Mouse (Mus musculus): Measurements from ENCODE around the gene Net1. TPM values are rescaled to one million over a fixed set of nuclear protein-coding genes. Genes with fewer than 3 reads are reported as not detected.

Gene Net1
- polyA plus RNA-seq, 1 experiment from 2014 or later, result 46.5 TPM

DNA sequence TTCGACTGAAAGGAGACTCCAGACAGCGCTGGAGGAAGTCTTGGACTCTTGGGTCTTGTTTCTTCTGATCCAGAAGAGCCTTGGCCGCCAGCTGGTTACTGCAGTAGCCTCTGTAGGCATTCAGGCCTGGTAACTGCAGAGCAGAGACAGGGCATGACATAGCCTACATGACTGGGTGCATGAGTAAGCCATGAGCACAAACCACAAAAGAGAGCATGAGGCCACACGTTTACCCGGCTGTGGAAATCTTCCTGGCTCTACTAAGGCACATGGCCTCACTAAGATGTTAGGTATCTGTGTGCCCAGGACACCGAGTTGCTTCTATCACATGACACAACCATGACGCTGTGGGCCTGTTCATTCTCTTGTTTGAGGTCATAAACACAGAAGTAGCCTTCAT lies 31.4 kb downstream of the Net1 start:
- Histone ChIP-seq H3K4me2 (ENCODE audit: low read depth, low read length) (no peak overlapping the region), H3K36me3 (replicated peaks; ENCODE audit: insufficient read depth, low read length) (peaks cover 53% of the 10 kb centered on the region), H3K27me3 (ENCODE audit: insufficient read depth, low read length) (no peaks in the 10 kb centered on the region), H3K4me1 (ENCODE audit: insufficient read depth) (peaks cover 5% of the 10 kb centered on the region), H3K9ac (replicated peaks) (no peak overlapping the region), H3K9me3 (ENCODE audit: low read length) (no peaks in the 10 kb centered on the region), H3K4me3 (ENCODE audit: low read depth, low read length) (no peak overlapping the region), H3K27ac (ENCODE audit: low read depth) (no peak overlapping the region)
- TF ChIP-seq EP300 (IDR thresholded peaks at IDR 0.05; ENCODE audit: low read depth) (no peak), CTCF (IDR thresholded peaks at IDR 0.05; ENCODE audit: low read depth) (no peak)
- no peak for DNase-seq
- 87% methylated on average over 7 of the region's 7 CpGs for WGBS (ENCODE audit: insufficient replicate concordance)
- no peak for ATAC-seq

DNA sequence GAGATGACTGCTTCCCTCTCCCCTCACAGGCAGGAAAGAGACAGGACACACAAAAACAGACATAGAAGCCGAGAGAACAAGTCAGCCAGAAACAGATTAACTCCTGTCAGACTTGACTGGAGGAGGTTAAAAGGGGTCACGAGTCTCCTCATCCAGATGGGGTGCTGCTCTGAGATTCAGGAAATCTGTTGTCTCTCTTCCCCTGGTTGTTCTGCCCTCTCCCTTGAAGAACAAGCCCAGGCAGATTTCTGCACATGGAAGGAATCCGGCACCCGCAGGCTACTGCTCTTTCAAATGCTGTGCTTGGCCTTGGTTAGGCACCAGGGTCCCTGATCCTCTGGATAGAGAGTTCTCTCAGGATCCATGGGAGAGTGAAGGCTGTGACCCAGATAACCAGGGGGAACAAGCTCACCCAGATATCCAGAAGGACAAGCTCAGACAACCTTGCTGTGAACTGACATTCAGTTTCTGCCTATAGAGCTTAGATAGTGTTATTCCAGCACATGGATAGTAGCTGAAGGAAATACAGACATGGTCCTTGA lies 40.3 kb downstream of the Net1 start:
- H3K36me3 ChIP-seq (replicated peaks; ENCODE audit: insufficient read depth, low read length), result peaks cover 12% of the 10 kb centered on the region
- no peaks in the 10 kb centered on the region for H3K9me3 ChIP-seq (ENCODE audit: low read length)
- no peak overlapping the region for H3K9ac ChIP-seq (replicated peaks)
- H3K4me1 ChIP-seq (ENCODE audit: insufficient read depth), result no peaks in the 10 kb centered on the region; the same call in 1 of the 2 replicates
- DNase-seq, result no peak
- no peak overlapping the region for H3K4me2 ChIP-seq (ENCODE audit: low read depth, low read length)
- no peak overlapping the region for H3K4me3 ChIP-seq (ENCODE audit: low read depth, low read length)
- H3K27me3 ChIP-seq (ENCODE audit: insufficient read depth, low read length), result no peaks in the 10 kb centered on the region
- no peak overlapping the region for H3K27ac ChIP-seq (ENCODE audit: low read depth)
- WGBS (ENCODE audit: insufficient replicate concordance), result 74% methylated on average over 4 of the region's 4 CpGs
- no peak for ATAC-seq
- TF ChIP-seq CTCF (IDR thresholded peaks at IDR 0.05; ENCODE audit: low read depth) (no peak), EP300 (IDR thresholded peaks at IDR 0.05; ENCODE audit: low read depth) (no peak)

DNA sequence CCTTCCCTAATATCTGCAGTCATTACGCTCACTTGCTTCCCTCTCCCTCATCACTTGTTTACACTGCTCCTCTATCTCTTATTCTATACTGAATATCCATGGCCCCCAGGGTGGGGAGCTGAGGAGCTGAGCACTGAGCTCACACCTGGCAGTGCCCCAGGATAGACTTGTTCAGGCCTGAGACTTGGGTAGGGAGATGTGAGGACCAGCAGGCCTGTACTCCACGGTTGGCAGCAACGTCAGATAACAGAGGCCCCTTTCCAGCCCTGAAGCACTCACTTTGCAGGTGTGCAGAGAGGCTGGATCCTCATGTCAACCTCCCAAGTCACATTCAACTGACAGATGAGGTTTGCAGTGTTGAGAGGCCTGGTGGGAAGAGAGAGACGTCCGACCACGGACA lies 40.8 kb downstream of the Net1 start:
- no peak overlapping the region for H3K4me2 ChIP-seq (ENCODE audit: low read depth, low read length)
- TF ChIP-seq CTCF (IDR thresholded peaks at IDR 0.05; ENCODE audit: low read depth) (no peak), EP300 (IDR thresholded peaks at IDR 0.05; ENCODE audit: low read depth) (no peak)
- H3K27me3 ChIP-seq (ENCODE audit: insufficient read depth, low read length), result no peaks in the 10 kb centered on the region
- 66% methylated on average over 6 of the region's 6 CpGs for WGBS (ENCODE audit: insufficient replicate concordance)
- DNase-seq (no peak), ATAC-seq (no peak)
- no peak overlapping the region for H3K9ac ChIP-seq (replicated peaks)
- H3K9me3 ChIP-seq (ENCODE audit: low read length), result no peaks in the 10 kb centered on the region
- H3K27ac ChIP-seq (ENCODE audit: low read depth), result no peak overlapping the region
- no peak overlapping the region for H3K4me3 ChIP-seq (ENCODE audit: low read depth, low read length)
- H3K36me3 ChIP-seq (replicated peaks; ENCODE audit: insufficient read depth, low read length), result peaks cover 10% of the 10 kb centered on the region
- no peaks in the 10 kb centered on the region; the same call in 1 of the 2 replicates for H3K4me1 ChIP-seq (ENCODE audit: insufficient read depth)

DNA sequence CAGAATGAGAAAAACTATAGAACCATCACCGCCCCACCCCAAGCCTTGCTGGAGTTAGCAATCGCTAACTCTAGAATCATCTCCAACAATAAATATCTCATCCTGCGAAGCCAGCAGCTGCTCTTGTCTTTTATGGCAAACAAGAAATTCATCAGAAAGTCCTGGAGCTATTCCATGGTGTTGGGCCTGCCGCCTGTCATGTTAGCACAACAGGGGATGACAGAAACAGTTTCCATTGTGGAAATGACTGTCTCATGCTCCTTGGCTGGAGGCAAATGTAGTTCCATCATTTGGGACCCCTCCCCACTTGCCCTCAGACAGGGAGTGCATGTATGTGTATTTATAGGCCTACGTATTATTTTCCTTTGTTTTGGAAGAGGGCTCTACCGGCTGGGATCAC lies 41.6 kb downstream of the Net1 start:
- Histone ChIP-seq H3K4me3 (ENCODE audit: low read depth, low read length) (no peak overlapping the region), H3K27me3 (ENCODE audit: insufficient read depth, low read length) (no peaks in the 10 kb centered on the region), H3K4me2 (ENCODE audit: low read depth, low read length) (no peak overlapping the region), H3K27ac (ENCODE audit: low read depth) (no peak overlapping the region), H3K9me3 (ENCODE audit: low read length) (no peaks in the 10 kb centered on the region), H3K4me1 (ENCODE audit: insufficient read depth) (no peaks in the 10 kb centered on the region; the same call in 1 of the 2 replicates), H3K9ac (replicated peaks) (no peak overlapping the region), H3K36me3 (replicated peaks; ENCODE audit: insufficient read depth, low read length) (peaks cover 3% of the 10 kb centered on the region; the same call in 1 of the 2 replicates)
- TF ChIP-seq CTCF (IDR thresholded peaks at IDR 0.05; ENCODE audit: low read depth) (no peak), EP300 (IDR thresholded peaks at IDR 0.05; ENCODE audit: low read depth) (no peak)
- 83% methylated on average over 6 of the region's 6 CpGs for WGBS (ENCODE audit: insufficient replicate concordance)
- ATAC-seq (no peak), DNase-seq (no peak)

DNA sequence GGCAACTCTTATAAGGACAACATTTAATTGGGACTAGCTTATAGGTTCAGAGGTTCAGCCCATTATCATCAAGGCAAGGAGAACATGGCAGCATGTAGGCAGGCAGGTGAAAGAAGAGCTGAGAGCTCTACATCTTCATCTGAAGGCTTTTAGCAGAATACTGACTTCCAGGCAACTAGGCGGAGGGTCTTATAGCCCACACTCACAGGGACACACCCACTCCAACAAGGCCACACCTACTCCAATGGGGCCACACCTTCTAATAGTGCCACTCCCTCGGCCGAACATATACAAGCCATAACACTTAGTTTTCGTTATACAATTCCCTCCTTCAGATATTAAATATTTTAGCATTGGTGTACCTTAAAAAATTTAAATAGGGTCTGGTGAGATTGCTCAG lies 45.2 kb downstream of the Net1 start:
- H3K27ac ChIP-seq (ENCODE audit: low read depth), result no peak overlapping the region
- no peak overlapping the region for H3K4me3 ChIP-seq (ENCODE audit: low read depth, low read length)
- no peaks in the 10 kb centered on the region for H3K27me3 ChIP-seq (ENCODE audit: insufficient read depth, low read length)
- H3K9ac ChIP-seq (replicated peaks), result no peak overlapping the region
- H3K36me3 ChIP-seq (replicated peaks; ENCODE audit: insufficient read depth, low read length), result no peaks in the 10 kb centered on the region
- H3K4me2 ChIP-seq (ENCODE audit: low read depth, low read length), result no peak overlapping the region
- ATAC-seq, result no peak
- WGBS (ENCODE audit: insufficient replicate concordance), result 88% methylated on average over 4 of the region's 4 CpGs
- no peak for TF ChIP-seq CTCF (IDR thresholded peaks at IDR 0.05; ENCODE audit: low read depth)
- no peak for TF ChIP-seq EP300 (IDR thresholded peaks at IDR 0.05; ENCODE audit: low read depth)
- H3K4me1 ChIP-seq (ENCODE audit: insufficient read depth), result peaks cover 11% of the 10 kb centered on the region
- H3K9me3 ChIP-seq (ENCODE audit: low read length), result no peaks in the 10 kb centered on the region
- no peak for DNase-seq

DNA sequence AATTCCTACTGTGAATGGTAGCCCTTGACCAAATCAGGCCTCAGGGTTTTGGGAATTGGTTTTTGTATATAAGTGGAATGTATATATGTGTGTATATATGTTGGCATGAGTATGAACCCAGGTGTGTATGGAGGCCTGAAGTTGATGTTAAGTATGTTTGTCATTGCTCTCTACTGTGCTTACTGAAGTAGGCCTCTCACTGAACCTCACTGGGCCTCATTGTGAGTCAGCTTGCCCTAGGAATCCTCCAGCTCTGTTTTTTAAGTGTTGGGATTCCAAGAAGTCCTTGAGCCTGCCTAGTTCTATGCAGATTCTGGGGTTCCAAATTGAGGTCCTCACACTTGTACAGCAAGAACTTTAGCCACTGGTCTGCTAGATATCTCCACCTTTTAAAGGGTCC lies 48.1 kb downstream of the Net1 start:
- H3K4me2 ChIP-seq (ENCODE audit: low read depth, low read length), result no peak overlapping the region
- H3K27me3 ChIP-seq (ENCODE audit: insufficient read depth, low read length), result no peaks in the 10 kb centered on the region
- H3K4me3 ChIP-seq (ENCODE audit: low read depth, low read length), result no peak overlapping the region
- no peaks in the 10 kb centered on the region for H3K9me3 ChIP-seq (ENCODE audit: low read length)
- H3K27ac ChIP-seq (ENCODE audit: low read depth), result no peak overlapping the region
- no peak overlapping the region for H3K9ac ChIP-seq (replicated peaks)
- no peaks in the 10 kb centered on the region for H3K36me3 ChIP-seq (replicated peaks; ENCODE audit: insufficient read depth, low read length)
- peaks cover 36% of the 10 kb centered on the region for H3K4me1 ChIP-seq (ENCODE audit: insufficient read depth)
- DNase-seq (no peak), ATAC-seq (no peak)
- TF ChIP-seq EP300 (IDR thresholded peaks at IDR 0.05; ENCODE audit: low read depth), result no peak
- TF ChIP-seq CTCF (IDR thresholded peaks at IDR 0.05; ENCODE audit: low read depth), result no peak

DNA sequence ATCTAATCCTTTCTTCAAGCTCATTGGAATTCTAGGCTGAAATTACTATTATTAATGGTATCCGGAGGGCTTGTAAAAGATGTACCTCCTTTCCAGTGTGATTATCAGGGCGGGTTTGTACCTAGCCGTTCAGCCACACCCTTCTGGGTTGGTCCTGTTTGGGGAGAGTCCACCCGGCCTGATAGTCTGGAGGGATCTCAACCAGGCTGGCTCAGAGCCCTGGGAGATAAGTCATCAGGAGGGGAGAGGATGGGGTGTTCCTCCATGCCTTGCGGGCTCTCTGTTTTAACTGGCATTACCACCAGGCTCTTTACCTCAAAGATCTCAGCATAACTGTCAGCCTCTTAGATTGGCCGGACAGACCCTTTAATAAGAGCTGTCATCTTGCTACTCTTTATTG lies 50.9 kb downstream of the Net1 start:
- WGBS (ENCODE audit: insufficient replicate concordance), result 53% methylated on average over 6 of the region's 6 CpGs
- 0 out of 2 replicates have a peak overlapping the region, but pooled peaks have one; percentile 6 for H3K4me3 ChIP-seq (ENCODE audit: low read depth, low read length)
- peak overlapping the region; percentile 60 for H3K4me2 ChIP-seq (ENCODE audit: low read depth, low read length)
- no peaks in the 10 kb centered on the region for H3K36me3 ChIP-seq (replicated peaks; ENCODE audit: insufficient read depth, low read length)
- ATAC-seq (peak; percentile 87), DNase-seq (peak; percentile 64)
- no peaks in the 10 kb centered on the region for H3K9me3 ChIP-seq (ENCODE audit: low read length)
- peak overlapping the region; percentile 93 for H3K27ac ChIP-seq (ENCODE audit: low read depth)
- H3K4me1 ChIP-seq (ENCODE audit: insufficient read depth), result peaks cover 52% of the 10 kb centered on the region
- TF ChIP-seq EP300 (IDR thresholded peaks at IDR 0.05; ENCODE audit: low read depth), result peak; percentile 70; the same call in 1 of the 2 replicates
- no peak for TF ChIP-seq CTCF (IDR thresholded peaks at IDR 0.05; ENCODE audit: low read depth)
- no peaks in the 10 kb centered on the region for H3K27me3 ChIP-seq (ENCODE audit: insufficient read depth, low read length)
- no peak overlapping the region for H3K9ac ChIP-seq (replicated peaks)

Data from liver, postnatal 0 days (tissue).